Mouse (Mus musculus) C2C12 (cell line): ENCODE measurements around the gene Gstm1. TPM values are rescaled to one million over a fixed set of nuclear protein-coding genes. Genes with fewer than 3 reads are reported as not detected.
"Not testable (repeated sequence)": the region's sequence is repeated elsewhere in the genome, so short reads cannot be mapped to it uniquely, and the experiment has no call there.

Experiments used
- H3K27me3 ChIP-seq: one replicate; pipeline ENCODE4 v1.6.1; 2011; ENCODE audit not compliant: control insufficient read depth, insufficient read depth, insufficient read length
- H3K36me3 ChIP-seq: one replicate; pipeline ENCODE4 v1.6.1; 2011; ENCODE audit not compliant: control insufficient read depth, insufficient read depth
- H3K4me3 ChIP-seq: one replicate; pipeline ENCODE4 v1.5.1; 2011; ENCODE audit warnings: mild to moderate bottlenecking, control low read depth; ENCODE audit not compliant: poor library complexity, insufficient read depth, severe bottlenecking
- H3K79me2 ChIP-seq: one replicate; pipeline ENCODE4 v1.6.1; 2011; ENCODE audit not compliant: control insufficient read depth, insufficient read depth
- H3K79me3 ChIP-seq: one replicate; pipeline ENCODE4 v1.6.1; 2011; ENCODE audit warnings: low read depth, control low read depth
- H3ac ChIP-seq: one replicate; pipeline ENCODE3; 2011; ENCODE audit warnings: low read depth; ENCODE audit not compliant: control insufficient read depth, insufficient read length
- CEBPB ChIP-seq: IDR thresholded peaks from one replicate; pipeline ENCODE4 v1.6.1; 2011; ENCODE audit warnings: low read depth, mild to moderate bottlenecking, control low read depth, moderate library complexity
- CTCF ChIP-seq: IDR thresholded peaks from one replicate; pipeline ENCODE4 v1.5.1; 2011; ENCODE audit not compliant: control insufficient read depth, insufficient read depth, insufficient read length
- FOSL1 ChIP-seq: IDR thresholded peaks from one replicate; pipeline ENCODE4 v1.8.0; 2011; ENCODE audit warnings: mild to moderate bottlenecking, low read length; ENCODE audit not compliant: poor library complexity, insufficient read depth, severe bottlenecking
- MAX ChIP-seq: IDR thresholded peaks from one replicate; pipeline ENCODE4 v1.6.1; 2011; ENCODE audit warnings: mild to moderate bottlenecking, control low read depth
- MYOD1 ChIP-seq: IDR thresholded peaks from one replicate; pipeline ENCODE4 v1.6.1; 2011; ENCODE audit warnings: low read depth; ENCODE audit not compliant: control insufficient read depth, insufficient read length
- MYOG ChIP-seq: IDR thresholded peaks from one replicate; pipeline ENCODE4 v1.6.1; 2011; ENCODE audit not compliant: control insufficient read depth, insufficient read length; ENCODE audit errors: extremely low read depth
- USF1 ChIP-seq: IDR thresholded peaks from one replicate; pipeline ENCODE4 v1.6.1; 2011; ENCODE audit warnings: low read depth, mild to moderate bottlenecking, control low read depth, moderate library complexity
- polyA plus RNA-seq: library from polyadenylated mRNA; unstranded; fragments of >200 nt; fragmentation: generic; extraction: Trizol; gene quantifications from one replicate; pipeline ENCODE4 v1.2.1, GENCODE M21; 2012; ENCODE audit warnings: missing spikeins

Gstm1 gene
- polyA plus RNA-seq, 1 experiment: 89.8 TPM

- TF ChIP-seq MAX (no peak), CEBPB (no peak), FOSL1 (no peak), CTCF (no peak), MYOG (no peak), MYOD1 (no peak), USF1 (no peak)
- H3K79me2 ChIP-seq: no peaks in the 10 kb centered on the region
- no peak overlapping the region for H3ac ChIP-seq
- no peak overlapping the region for H3K4me3 ChIP-seq
- no peaks in the 10 kb centered on the region for H3K79me3 ChIP-seq
- peaks cover 70% of the 10 kb centered on the region for H3K27me3 ChIP-seq
- no peaks in the 10 kb centered on the region for H3K36me3 ChIP-seq
Measured at GRCm38 (mm10) chr3:107972070-107972469, 45.7 kb downstream of the Gstm1 start.

- not testable (repeated sequence) for H3K79me3 ChIP-seq, H3K79me2 ChIP-seq
Measured at GRCm38 (mm10) chr3:107971101-107971500, 46.7 kb downstream of the Gstm1 start.

GRCm38 (mm10) chr3:107968724-107969395 lies 48.9 kb downstream of the Gstm1 start, which contains the start of gene Gstm3:
Gstm3 (minus strand) TSS chr3:107969283.
- Histone ChIP-seq H3ac (no peak within 1 kb of the TSS), H3K27me3 (peaks cover 41% of the 10 kb centered on the region), H3K4me3 (no peak within 1 kb of the TSS), H3K79me3 (no peaks in the 10 kb centered on the region), H3K36me3 (no peaks in the 10 kb centered on the region), H3K79me2 (no peaks in the 10 kb centered on the region)
- TF ChIP-seq MYOG (no peak), CEBPB (no peak), MAX (no peak), USF1 (no peak), CTCF (no peak), FOSL1 (no peak), MYOD1 (no peak)

More at GRCm38 (mm10) chr3:107971101-107971500, 46.7 kb downstream of the Gstm1 start:
- not testable (repeated sequence) for H3K36me3 ChIP-seq, H3K4me3 ChIP-seq, H3ac ChIP-seq
- H3K27me3 ChIP-seq: peaks cover 60% of the 10 kb centered on the region

GRCm38 (mm10) chr3:107966631-107967030 lies 51.1 kb downstream of the Gstm1 start:
- Histone ChIP-seq H3K79me3 (no peaks in the 10 kb centered on the region), H3K79me2 (no peaks in the 10 kb centered on the region), H3ac (no peak overlapping the region), H3K27me3 (peaks cover 21% of the 10 kb centered on the region), H3K36me3 (no peaks in the 10 kb centered on the region), H3K4me3 (no peak overlapping the region)
- no peak for TF ChIP-seq MYOG
- no peak for TF ChIP-seq FOSL1
- no peak for TF ChIP-seq MAX
- TF ChIP-seq USF1: no peak
- no peak for TF ChIP-seq CTCF
- TF ChIP-seq CEBPB: no peak
- TF ChIP-seq MYOD1: no peak

GRCm38 (mm10) chr3:107965592-107965991 lies 52.2 kb downstream of the Gstm1 start:
- H3K36me3 ChIP-seq: no peaks in the 10 kb centered on the region
- TF ChIP-seq CEBPB (no peak), FOSL1 (no peak), USF1 (no peak), MYOD1 (no peak), MAX (no peak), MYOG (no peak), CTCF (no peak)

GRCm38 (mm10) chr3:107964656-107965308 lies 53.0 kb downstream of the Gstm1 start:
- no peaks in the 10 kb centered on the region for H3K79me3 ChIP-seq
- peaks cover 19% of the 10 kb centered on the region for H3K27me3 ChIP-seq
- H3K36me3 ChIP-seq: no peaks in the 10 kb centered on the region
- no peak overlapping the region for H3K4me3 ChIP-seq
- no peak overlapping the region for H3ac ChIP-seq
- no peaks in the 10 kb centered on the region for H3K79me2 ChIP-seq
- TF ChIP-seq CTCF (no peak), USF1 (no peak), CEBPB (no peak)

More at GRCm38 (mm10) chr3:107965592-107965991, 52.2 kb downstream of the Gstm1 start:
- Histone ChIP-seq H3K79me3 (no peaks in the 10 kb centered on the region), H3K4me3 (no peak overlapping the region), H3K27me3 (peaks cover 18% of the 10 kb centered on the region), H3K79me2 (no peaks in the 10 kb centered on the region), H3ac (no peak overlapping the region)
